Mouse (Mus musculus) urinary bladder, postnatal 0 days (tissue): Measurements from ENCODE around the gene Tcl1b5. TPM values are rescaled to one million over a fixed set of nuclear protein-coding genes. Genes with fewer than 3 reads are reported as not detected.

Source experiments
- polyA plus RNA-seq: library from polyadenylated mRNA; unstranded; fragments of >200 nt; fragmentation: Nextera tagmentation; extraction: Ambion mirVana; gene quantifications from 2 replicates; pipeline ENCODE4 v1.2.1, GENCODE M21; 2015

The Tcl1b5 gene
- polyA plus RNA-seq = not detected in 2 replicates

GRCm38 (mm10) chr12:105176044-105176443 lies at the start of gene Tcl1b5:
TSS of gene Tcl1b5 (plus strand) at chr12:105176344.

GRCm38 (mm10) chr12:105145714-105146113 lies 30.4 kb upstream of the Tcl1b5 start, which contains the start of gene Tcl1b2:
TSS of gene Tcl1b2 (plus strand) at chr12:105146014.

GRCm38 (mm10) chr12:105159390-105159789 lies 16.8 kb upstream of the Tcl1b5 start, which contains the start of gene Tcl1b1:
TSS of gene Tcl1b1 (plus strand) at chr12:105159690.

GRCm38 (mm10) chr12:105190743-105191142 lies 14.6 kb downstream of the Tcl1b5 start, which contains the start of gene Tcl1b3:
TSS of gene Tcl1b3 (plus strand) at chr12:105191043.

GRCm38 (mm10) chr12:105201657-105202056 lies 25.5 kb downstream of the Tcl1b5 start, which contains the start of gene Tcl1b4:
TSS of gene Tcl1b4 (plus strand) at chr12:105201957.

GRCm38 (mm10) chr12:105222601-105223319 lies 46.6 kb downstream of the Tcl1b5 start, which contains the start of gene Tcl1:
TSS of gene Tcl1 (minus strand) at chr12:105222793.

Other genes starting within 250 kb of the Tcl1b5 start
- gene Syne3, start 166.5 kb upstream of the Tcl1b5 start, polyA plus RNA-seq = 2.9 and 3.6 TPM in 2 replicates
- 111 and 113 TPM in 2 replicates for gene Glrx5, start 143.7 kb upstream of the Tcl1b5 start, polyA plus RNA-seq
- gene Tcl1b2, start 30.3 kb upstream of the Tcl1b5 start, polyA plus RNA-seq = not detected in 2 replicates
- gene Tcl1b1, start 16.7 kb upstream of the Tcl1b5 start, polyA plus RNA-seq = not detected in 2 replicates
- not detected in 2 replicates for gene Tcl1b3, start 14.7 kb downstream of the Tcl1b5 start, polyA plus RNA-seq
- gene Tcl1b4, start 25.6 kb downstream of the Tcl1b5 start, polyA plus RNA-seq = not detected in 2 replicates
- not detected in 2 replicates for gene Tcl1, start 46.4 kb downstream of the Tcl1b5 start, polyA plus RNA-seq
- gene Tunar, start 157.5 kb downstream of the Tcl1b5 start, polyA plus RNA-seq = not detected in 2 replicates